Mouse (Mus musculus): Measurements from ENCODE around the gene A430005L14Rik. TPM values are rescaled to one million over a fixed set of nuclear protein-coding genes. Genes with fewer than 3 reads are reported as not detected.

A430005L14Rik gene
- polyA plus RNA-seq (2015; fragmentation: Illumina TruSeq; extraction: RNeasy Lipid Tissue Mini Kit (QIAGEN cat#74804); ENCODE audit: insufficient read depth, low read depth, low replicate concordance): 10.4 TPM

DNA sequence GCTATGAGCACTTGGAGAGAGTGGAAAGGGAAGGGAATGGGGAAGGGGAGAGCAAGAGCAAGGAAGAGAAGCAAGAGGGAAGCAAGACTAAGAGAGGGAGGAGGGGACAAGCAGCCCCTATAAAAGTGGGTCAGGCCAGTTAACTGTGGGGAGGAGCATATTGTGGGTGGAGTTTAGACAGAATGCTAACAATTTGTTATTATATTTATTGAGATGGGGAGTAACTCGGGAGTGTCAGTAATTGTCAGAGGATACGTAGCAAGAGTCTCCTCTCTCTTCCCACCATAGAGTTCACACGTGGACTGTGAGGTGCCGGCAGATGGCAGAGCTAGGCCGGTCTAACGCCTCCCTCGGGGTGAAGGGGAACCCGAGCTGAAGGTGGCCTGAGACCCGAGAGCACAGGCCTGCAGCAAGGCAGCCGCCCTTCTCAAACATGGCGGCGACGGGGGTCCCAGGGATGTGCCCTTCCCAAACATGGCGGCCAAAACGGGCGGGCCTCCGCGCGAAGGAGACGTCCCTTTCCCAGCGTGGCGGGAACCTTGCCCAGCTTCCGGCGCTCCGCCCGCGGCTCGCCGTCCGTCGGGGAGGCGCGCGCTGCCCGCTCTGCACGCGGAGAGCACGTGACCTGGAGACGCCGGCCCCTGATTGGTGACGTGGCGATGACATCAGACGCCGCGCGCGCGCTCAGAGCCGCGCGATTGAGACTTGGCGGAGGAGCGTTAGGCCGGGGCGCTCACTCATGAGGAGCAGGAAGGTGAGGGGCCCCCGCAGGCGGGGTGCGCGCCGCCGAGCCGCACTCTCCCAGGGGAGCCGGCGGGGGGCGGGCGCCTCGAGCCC, at the start of gene A430005L14Rik:
TSS of gene A430005L14Rik (plus strand) at position 669 of the 837 bp plus-strand sequence.

DNA sequence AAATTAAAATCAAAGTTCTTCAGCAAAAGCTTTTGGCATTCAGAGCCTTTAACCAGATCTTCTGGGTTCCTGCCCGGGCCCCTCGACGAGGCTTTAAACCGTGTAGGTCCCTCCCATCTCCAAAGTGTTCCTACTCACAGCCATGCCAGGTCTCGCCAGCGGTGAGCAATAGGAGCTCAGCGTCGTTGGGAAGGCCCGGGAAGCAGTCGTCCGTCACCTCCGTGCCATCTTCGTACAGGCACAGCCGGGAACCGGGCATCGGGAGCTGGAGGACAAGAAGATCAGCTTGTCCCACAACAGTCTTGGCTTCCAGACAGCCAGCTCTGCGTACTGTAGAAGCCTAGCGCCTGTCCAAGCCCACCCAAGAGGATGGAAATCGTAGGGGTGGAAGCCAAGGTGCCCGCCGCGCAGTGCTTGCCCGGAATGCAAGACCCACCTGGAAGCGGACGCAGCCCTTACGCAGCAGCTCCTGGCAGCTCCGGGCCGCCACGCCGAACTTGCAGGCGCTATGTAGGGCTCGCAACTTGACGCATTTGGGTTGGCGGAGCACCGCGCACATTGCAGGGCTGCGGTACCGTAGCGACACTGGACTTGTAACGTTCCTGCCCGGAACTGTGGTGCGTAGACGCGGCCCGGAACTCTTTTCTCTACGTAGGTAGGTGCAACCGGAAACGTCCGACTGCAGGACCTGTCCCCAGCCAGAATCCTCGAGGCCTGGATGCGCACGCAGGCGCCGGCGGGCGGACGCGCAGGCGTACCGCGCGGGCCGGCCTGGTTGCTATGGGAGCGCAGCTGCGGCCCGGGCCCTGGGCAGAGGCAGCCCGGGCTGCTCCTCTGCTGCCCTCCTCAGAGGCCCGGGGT, 17.6 kb downstream of the A430005L14Rik start, which contains the start of the genes Dffb and Cep104:
TSS of gene Dffb (minus strand) at position 696 of the 861 bp plus-strand sequence.
TSS of gene Cep104 (plus strand) at position 764 of the 861 bp plus-strand sequence.

Other genes starting within 250 kb of the A430005L14Rik start
- gene Dffb, start 17.9 kb downstream of the A430005L14Rik start, polyA plus RNA-seq (2015; fragmentation: Illumina TruSeq; extraction: RNeasy Lipid Tissue Mini Kit (QIAGEN cat#74804); ENCODE audit: insufficient read depth, low read depth, low replicate concordance): 4.0 TPM
- 4.0 TPM for gene Cep104, start 18.0 kb downstream of the A430005L14Rik start, polyA plus RNA-seq (2015; fragmentation: Illumina TruSeq; extraction: RNeasy Lipid Tissue Mini Kit (QIAGEN cat#74804); ENCODE audit: insufficient read depth, low read depth, low replicate concordance)
- 11.4 TPM for gene Lrrc47, start 54.5 kb downstream of the A430005L14Rik start, polyA plus RNA-seq (2015; fragmentation: Illumina TruSeq; extraction: RNeasy Lipid Tissue Mini Kit (QIAGEN cat#74804); ENCODE audit: insufficient read depth, low read depth, low replicate concordance)
- gene Smim1, start 69.0 kb downstream of the A430005L14Rik start, polyA plus RNA-seq (2015; fragmentation: Illumina TruSeq; extraction: RNeasy Lipid Tissue Mini Kit (QIAGEN cat#74804); ENCODE audit: insufficient read depth, low read depth, low replicate concordance): 26.5 TPM
- gene Ccdc27, start 85.4 kb downstream of the A430005L14Rik start, polyA plus RNA-seq (2015; fragmentation: Illumina TruSeq; extraction: RNeasy Lipid Tissue Mini Kit (QIAGEN cat#74804); ENCODE audit: insufficient read depth, low read depth, low replicate concordance): not detected
- gene Trp73, start 183.0 kb downstream of the A430005L14Rik start, polyA plus RNA-seq (2015; fragmentation: Illumina TruSeq; extraction: RNeasy Lipid Tissue Mini Kit (QIAGEN cat#74804); ENCODE audit: insufficient read depth, low read depth, low replicate concordance): not detected
- gene Wrap73, start 185.1 kb downstream of the A430005L14Rik start, polyA plus RNA-seq (2015; fragmentation: Illumina TruSeq; extraction: RNeasy Lipid Tissue Mini Kit (QIAGEN cat#74804); ENCODE audit: insufficient read depth, low read depth, low replicate concordance): 3.3 TPM
- 29.5 TPM for gene Tprgl, start 203.4 kb downstream of the A430005L14Rik start, polyA plus RNA-seq (2015; fragmentation: Illumina TruSeq; extraction: RNeasy Lipid Tissue Mini Kit (QIAGEN cat#74804); ENCODE audit: insufficient read depth, low read depth, low replicate concordance)
- 4.2 TPM for gene Megf6, start 213.5 kb downstream of the A430005L14Rik start, polyA plus RNA-seq (2015; fragmentation: Illumina TruSeq; extraction: RNeasy Lipid Tissue Mini Kit (QIAGEN cat#74804); ENCODE audit: insufficient read depth, low read depth, low replicate concordance)

All from pancreas, adult 10 weeks (tissue).